Mouse (Mus musculus) splenic B cell, adult 2 months (primary cell): ENCODE measurements around the gene Wars.

Experiments used
- DNase-seq: peaks from one replicate; pipeline ENCODE4 v3.0.0-alpha.2; 2011; ENCODE audit warnings: low read depth, low spot score
- H3K27me3 ChIP-seq: 2 replicates; pipeline ENCODE4 v1.6.1; 2012; ENCODE audit warnings: mild to moderate bottlenecking, low read length, moderate library complexity, mixed read lengths; ENCODE audit not compliant: control insufficient read depth, poor library complexity, insufficient read depth, severe bottlenecking
- H3K36me3 ChIP-seq: 2 replicates; pipeline ENCODE4 v1.6.1; 2012; ENCODE audit warnings: mild to moderate bottlenecking, low read length, moderate library complexity, mixed read lengths; ENCODE audit not compliant: control insufficient read depth, poor library complexity, insufficient read depth, severe bottlenecking

Gene Wars

DNA sequence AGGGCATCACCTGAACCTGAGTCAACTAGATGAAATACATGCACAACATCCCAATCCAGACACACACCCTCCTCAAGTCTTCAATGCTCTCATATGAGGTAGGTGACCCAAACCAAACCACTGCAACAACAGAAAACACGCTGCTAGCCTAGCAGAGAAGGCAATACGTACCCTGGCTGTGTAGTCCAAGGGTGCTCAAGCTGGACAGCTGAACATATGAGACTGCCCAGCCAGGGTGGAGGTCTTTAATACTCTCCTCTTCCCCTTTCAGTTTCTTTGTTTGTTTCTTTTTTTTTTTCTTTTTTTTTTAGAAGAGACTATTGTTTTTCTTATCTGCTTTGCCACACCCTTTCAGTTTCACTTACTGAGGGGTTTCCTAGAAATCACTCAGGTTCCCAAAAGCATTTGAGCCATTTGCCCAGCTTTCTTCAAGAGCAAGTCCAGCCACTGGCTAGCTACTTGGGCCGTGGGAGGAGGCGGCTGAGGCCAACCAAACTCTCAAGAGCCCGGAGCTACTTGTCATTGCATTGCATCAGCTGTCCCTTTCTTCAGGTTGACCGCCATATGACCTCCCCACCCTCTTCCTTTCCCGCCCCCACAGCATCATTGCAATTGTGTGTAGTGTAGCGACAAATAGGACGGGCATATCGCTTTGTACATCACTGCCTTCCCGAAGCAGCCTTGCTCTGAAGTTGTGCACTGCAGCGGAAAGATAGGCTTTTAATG is 822 bp downstream of the Wars start, which contains the start of gene Wdr25:
Wdr25 (plus strand) TSS at position 643 of the 726 bp plus-strand sequence.
- H3K36me3 ChIP-seq = no peaks in the 10 kb centered on the region; the same call in 1 of the 2 replicates
- DNase-seq = peak; percentile 50

GRCm38 (mm10) chr12:108888632-108889031 is 5.3 kb downstream of the Wars start:
- DNase-seq = no peak
- Histone ChIP-seq H3K36me3 (peaks cover 12% of the 10 kb centered on the region), H3K27me3 (no peaks in the 10 kb centered on the region)

More for the DNA sequence above, 822 bp downstream of the Wars start, which contains the start of gene Wdr25:
- no peaks in the 10 kb centered on the region for H3K27me3 ChIP-seq

GRCm38 (mm10) chr12:108887077-108887476 is 6.9 kb downstream of the Wars start:
- peaks cover 16% of the 10 kb centered on the region for H3K36me3 ChIP-seq
- H3K27me3 ChIP-seq = no peaks in the 10 kb centered on the region
- no peak for DNase-seq

DNA sequence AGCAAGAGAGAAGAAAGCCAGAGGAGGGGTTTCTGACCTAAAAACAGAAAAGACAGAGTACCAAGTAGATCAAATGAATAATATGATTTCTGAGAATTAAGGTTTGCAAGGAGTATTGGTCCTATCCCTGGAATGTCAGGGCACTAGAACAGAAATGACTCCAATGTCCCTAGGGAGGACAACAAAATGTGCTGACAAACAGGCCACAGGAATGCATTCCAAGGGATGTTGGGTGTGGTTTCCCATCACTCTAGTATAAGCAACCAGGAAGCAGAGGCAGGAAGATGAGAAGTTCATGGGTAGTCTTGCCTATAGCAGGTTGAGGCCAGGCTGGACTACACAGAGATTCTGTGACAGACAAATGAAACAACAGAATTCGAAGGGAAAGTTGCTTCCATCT is 8.1 kb downstream of the Wars start:
- H3K27me3 ChIP-seq = no peaks in the 10 kb centered on the region
- DNase-seq = no peak
- peaks cover 19% of the 10 kb centered on the region for H3K36me3 ChIP-seq

DNA sequence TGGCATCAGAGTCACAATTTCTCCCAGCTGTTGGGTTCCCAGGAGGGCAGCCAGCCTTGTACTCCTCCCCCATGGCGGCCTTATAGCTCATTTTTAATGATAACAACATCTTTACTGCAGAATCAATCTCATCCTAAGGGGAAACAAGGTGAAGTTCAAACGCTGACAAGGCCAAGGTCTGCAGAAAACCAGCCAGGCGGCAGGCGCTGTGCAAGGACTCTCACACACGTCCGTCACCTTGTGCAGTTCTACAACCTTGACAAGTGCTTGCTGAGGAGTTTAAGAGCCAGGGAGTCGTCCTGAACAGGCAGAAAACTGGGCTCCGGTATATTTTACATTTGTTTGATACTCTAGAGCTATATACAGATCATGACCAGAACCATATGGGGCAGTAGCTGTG is 11.2 kb downstream of the Wars start:
- no peaks in the 10 kb centered on the region for H3K27me3 ChIP-seq
- peaks cover 19% of the 10 kb centered on the region for H3K36me3 ChIP-seq
- DNase-seq = no peak

DNA sequence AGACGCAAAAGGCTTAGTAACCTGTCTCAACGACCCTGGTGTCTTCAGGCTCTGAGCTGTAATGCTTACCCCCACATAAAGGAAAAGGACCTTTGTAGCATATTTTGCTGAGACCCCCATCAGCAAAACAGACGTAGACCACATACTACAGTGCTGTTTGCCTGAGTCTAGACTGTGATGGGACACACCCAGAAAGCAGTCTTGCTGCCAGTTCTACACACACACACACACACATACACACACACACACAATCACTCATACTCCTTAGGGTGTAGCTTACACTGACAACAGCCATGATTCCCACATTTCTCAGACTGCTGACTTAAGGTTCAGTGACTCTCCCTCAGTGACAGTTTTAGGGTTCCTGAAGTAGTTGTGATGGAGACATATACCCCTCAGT is 12.8 kb downstream of the Wars start:
- Histone ChIP-seq H3K27me3 (no peaks in the 10 kb centered on the region), H3K36me3 (peaks cover 10% of the 10 kb centered on the region)
- DNase-seq = no peak

- DNase-seq = no peak
- H3K27me3 ChIP-seq = no peaks in the 10 kb centered on the region
- H3K36me3 ChIP-seq = peaks cover 10% of the 10 kb centered on the region
Observed at GRCm38 (mm10) chr12:108880606-108881005, 13.4 kb downstream of the Wars start.

DNA sequence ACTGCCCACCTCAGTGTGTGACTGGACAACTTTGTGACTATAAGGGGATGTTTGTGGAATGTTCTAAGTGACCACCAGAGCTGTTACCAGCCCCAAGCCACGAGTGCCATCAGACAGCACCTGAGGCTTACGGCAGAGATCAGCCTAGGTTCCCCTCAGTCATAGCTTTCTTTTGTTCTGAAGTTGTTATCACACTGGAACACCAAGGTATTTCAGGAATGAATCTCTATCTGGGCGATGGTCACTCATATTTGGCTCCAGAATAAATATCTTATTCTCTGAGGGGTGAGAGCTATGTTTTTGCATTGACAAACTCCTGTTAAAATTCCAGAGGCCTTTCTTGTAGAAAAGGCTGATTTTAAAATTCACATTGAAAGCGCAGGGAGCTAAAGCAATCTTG is 14.8 kb downstream of the Wars start:
- H3K27me3 ChIP-seq = no peaks in the 10 kb centered on the region
- no peak for DNase-seq
- peaks cover 7% of the 10 kb centered on the region; the same call in 1 of the 2 replicates for H3K36me3 ChIP-seq

DNA sequence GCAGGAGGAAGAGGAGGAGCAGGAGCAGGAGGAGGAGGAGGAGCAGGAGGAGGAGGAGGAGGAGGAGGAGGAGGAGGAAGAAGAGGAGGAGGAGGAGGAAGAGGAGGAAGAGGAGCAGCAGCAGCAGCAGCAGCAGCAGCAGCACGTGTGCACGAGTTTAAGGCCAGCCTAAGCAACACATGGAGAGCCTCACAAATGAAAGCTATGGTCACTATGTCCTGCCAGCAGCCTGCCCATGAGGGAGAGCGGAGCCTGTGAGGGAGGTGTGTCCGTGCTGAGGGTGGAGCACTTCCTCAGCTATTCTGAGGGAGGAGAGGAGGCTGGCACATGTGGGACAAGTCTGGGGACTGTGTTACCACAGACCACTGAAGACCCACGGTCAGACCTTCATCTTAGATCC is 20.9 kb downstream of the Wars start:
- DNase-seq = no peak
- Histone ChIP-seq H3K36me3 (no peaks in the 10 kb centered on the region; the same call in none of the 2 replicates), H3K27me3 (no peaks in the 10 kb centered on the region)

GRCm38 (mm10) chr12:108869575-108869974 is 24.4 kb downstream of the Wars start:
- Histone ChIP-seq H3K36me3 (peaks cover 1% of the 10 kb centered on the region), H3K27me3 (no peaks in the 10 kb centered on the region)
- peak; percentile 22 for DNase-seq

DNA sequence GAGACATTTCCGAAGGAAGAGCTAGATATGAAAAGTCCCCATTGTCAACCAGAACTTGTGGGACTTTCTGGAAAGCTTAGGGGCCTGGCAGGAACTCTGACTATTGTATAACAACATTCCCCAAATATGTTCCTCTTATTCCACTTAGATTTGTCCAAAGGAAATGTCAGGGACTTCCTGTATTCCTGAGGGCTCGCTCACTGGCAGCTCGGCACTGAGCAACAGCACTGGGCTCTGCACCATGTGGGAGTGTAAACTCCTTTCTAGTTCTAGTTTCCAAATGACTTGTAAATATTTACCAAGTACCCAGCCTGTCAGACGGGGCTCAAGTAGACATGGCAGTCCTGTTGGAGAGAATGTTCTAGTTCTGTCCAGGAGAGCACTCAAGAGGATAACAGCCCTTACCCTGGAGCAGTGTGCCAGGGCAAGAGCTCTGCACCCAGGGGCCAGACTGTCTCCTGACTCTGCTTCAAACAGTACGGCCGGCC is 28.9 kb downstream of the Wars start:
- DNase-seq = no peak
- peaks cover 3% of the 10 kb centered on the region for H3K36me3 ChIP-seq
- H3K27me3 ChIP-seq = no peaks in the 10 kb centered on the region

GRCm38 (mm10) chr12:108858486-108858885 is 35.5 kb downstream of the Wars start:
- H3K36me3 ChIP-seq = peaks cover 3% of the 10 kb centered on the region
- no peaks in the 10 kb centered on the region for H3K27me3 ChIP-seq
- DNase-seq = no peak

DNA sequence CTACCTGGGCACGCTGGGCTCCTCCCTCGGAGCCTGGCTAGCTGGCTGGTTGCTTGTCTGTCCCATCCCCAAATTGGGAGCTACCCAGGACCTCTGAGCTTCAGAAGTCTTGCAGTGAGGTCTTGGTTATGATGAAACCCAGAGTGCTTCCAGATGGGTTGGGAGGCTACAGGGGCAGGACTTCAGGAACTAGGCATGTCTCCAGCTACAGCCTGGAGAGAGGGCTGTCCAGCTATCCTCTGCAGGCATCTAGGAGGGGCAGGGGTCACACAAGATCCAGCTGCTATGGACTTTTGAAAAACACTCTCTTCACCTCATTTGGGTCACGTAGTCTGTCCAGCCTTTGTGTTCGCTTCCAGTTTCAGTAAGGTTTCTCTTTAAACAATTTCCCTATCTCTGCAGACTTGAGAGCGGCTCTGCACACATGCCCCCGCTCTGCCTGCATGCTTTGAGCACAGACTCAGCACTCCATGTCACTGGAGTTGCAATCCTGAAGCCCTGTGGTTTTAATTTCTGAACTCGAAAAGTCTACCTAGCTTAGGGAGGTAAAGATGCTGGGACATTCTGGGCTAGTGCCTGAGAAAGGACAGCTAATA is 36.3 kb downstream of the Wars start:
- peaks cover 1% of the 10 kb centered on the region; the same call in 1 of the 2 replicates for H3K36me3 ChIP-seq
- H3K27me3 ChIP-seq = no peaks in the 10 kb centered on the region
- DNase-seq = no peak

- H3K36me3 ChIP-seq = peaks cover 1% of the 10 kb centered on the region; the same call in 1 of the 2 replicates
Observed at GRCm38 (mm10) chr12:108857109-108857508, 36.9 kb downstream of the Wars start.

DNA sequence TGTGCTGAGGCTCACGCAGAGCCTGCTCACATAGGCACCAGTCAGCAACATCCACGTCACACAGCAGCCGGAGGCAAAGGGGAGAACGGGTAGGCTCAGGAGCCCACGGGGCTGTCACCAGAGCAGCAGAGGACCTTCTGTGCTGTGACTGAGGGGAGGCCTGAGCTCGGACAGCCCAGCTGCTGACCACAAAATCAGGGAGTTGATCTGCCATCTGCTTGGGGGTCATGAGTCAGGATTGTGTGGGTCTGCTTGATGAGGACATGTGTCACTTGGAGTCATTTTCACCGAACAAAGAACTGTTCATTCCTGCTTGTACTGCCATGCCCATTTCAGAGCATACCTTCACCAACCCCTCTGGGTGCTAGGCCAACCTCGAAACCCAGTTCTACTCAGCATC is 37.8 kb downstream of the Wars start:
- H3K27me3 ChIP-seq = no peaks in the 10 kb centered on the region
- peaks cover 1% of the 10 kb centered on the region; the same call in 1 of the 2 replicates for H3K36me3 ChIP-seq
- no peak for DNase-seq

More at GRCm38 (mm10) chr12:108857109-108857508, 36.9 kb downstream of the Wars start:
- no peak for DNase-seq
- no peaks in the 10 kb centered on the region for H3K27me3 ChIP-seq
